Comparison of ENCODE assay signal across 13 mouse cellular contexts in the genomic region with DNA sequence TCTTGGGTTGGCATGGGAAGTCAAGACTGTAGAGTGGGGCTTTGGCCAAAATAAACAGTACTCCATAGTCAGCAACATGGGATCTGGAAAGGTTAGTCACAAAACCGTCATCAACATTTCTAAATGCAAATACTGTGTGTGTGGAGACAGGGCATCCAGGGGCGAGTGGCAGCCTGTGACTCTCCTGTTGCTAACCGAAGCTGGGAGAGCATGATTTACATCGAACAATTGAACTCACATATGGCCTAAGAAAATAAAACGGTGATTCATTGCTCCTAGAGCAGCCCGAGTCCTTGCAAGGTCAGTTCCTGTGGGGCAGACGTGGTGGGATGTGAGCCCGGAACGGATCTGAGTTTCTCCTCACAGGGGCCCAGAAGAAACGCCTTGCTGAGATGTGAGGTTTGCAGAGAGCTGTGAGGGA.
DNase-seq lines count a peak whose midpoint lies in the region; ATAC-seq and TF ChIP-seq lines count a peak whose summit lies in the region.
"Had no signal": no experiment of that assay in that cellular context is flagged by ENCODE, and none has a peak within 500 bp of the region (broad histone marks: within the 10 kb centered on the region; RNA-seq: fewer than 3 reads in every experiment).

No protein-coding gene starts in this region.

- no peak for TF ChIP-seq CTCF in hindbrain, postnatal 0 days (IDR thresholded peaks at IDR 0.05; ENCODE audit: low read depth)

- no peak overlapping the region for H3K4me3 ChIP-seq in hindbrain, embryonic 11.5 days (ENCODE audit: low read depth, low read length)
- no peak overlapping the region for H3K4me3 ChIP-seq in hindbrain, postnatal 0 days (ENCODE audit: low read length)
- no peak overlapping the region for H3K4me3 ChIP-seq in embryonic facial prominence, embryonic 12.5 days
- no peak overlapping the region for H3K4me3 ChIP-seq in kidney, embryonic 14.5 days (ENCODE audit: low read length)
- no peak overlapping the region for H3K4me3 ChIP-seq in neural tube, embryonic 15.5 days (replicated peaks)
- H3K4me3 ChIP-seq: heart, adult 2 months; liver, embryonic 13.5 days had no signal

- H3K4me1 ChIP-seq in hindbrain, embryonic 11.5 days (replicated peaks; ENCODE audit: control insufficient read depth, insufficient read depth, low read length), result no peaks in the 10 kb centered on the region
- H3K4me1 ChIP-seq in hindbrain, postnatal 0 days (ENCODE audit: insufficient read depth, low read length), result no peaks in the 10 kb centered on the region
- H3K4me1 ChIP-seq in embryonic facial prominence, embryonic 12.5 days, result peaks cover 49% of the 10 kb centered on the region
- peaks cover 18% of the 10 kb centered on the region for H3K4me1 ChIP-seq in kidney, embryonic 14.5 days (ENCODE audit: control insufficient read depth, insufficient read depth, low read length)
- peaks cover 14% of the 10 kb centered on the region for H3K4me1 ChIP-seq in neural tube, embryonic 15.5 days
- H3K4me1 ChIP-seq: liver, embryonic 13.5 days had no signal

- H3K9me3 ChIP-seq in hindbrain, embryonic 11.5 days (ENCODE audit: control insufficient read depth, low read length), result no peaks in the 10 kb centered on the region
- H3K9me3 ChIP-seq in hindbrain, postnatal 0 days (ENCODE audit: low read length), result no peaks in the 10 kb centered on the region
- no peaks in the 10 kb centered on the region for H3K9me3 ChIP-seq in embryonic facial prominence, embryonic 12.5 days
- H3K9me3 ChIP-seq in kidney, embryonic 14.5 days (ENCODE audit: control insufficient read depth, low read length), result no peaks in the 10 kb centered on the region
- no peaks in the 10 kb centered on the region for H3K9me3 ChIP-seq in neural tube, embryonic 15.5 days (replicated peaks)
- H3K9me3 ChIP-seq: liver, embryonic 13.5 days had no signal

- ATAC-seq in hindbrain, embryonic 11.5 days (ENCODE audit: low FRiP score), result no peak
- ATAC-seq in hindbrain, postnatal 0 days, result no peak
- ATAC-seq in embryonic facial prominence, embryonic 12.5 days (ENCODE audit: insufficient number of reproducible peaks, insufficient read depth, low FRiP score, low TSS enrichment), result no peak
- ATAC-seq in kidney, embryonic 14.5 days (ENCODE audit: low FRiP score, low TSS enrichment), result peak; percentile 91
- no peak for ATAC-seq in neural tube, embryonic 15.5 days (ENCODE audit: low FRiP score)
- ATAC-seq in megakaryocyte progenitor cell, adult 5-6 weeks (replicated peaks; ENCODE audit: poor library complexity), result no peak
- ATAC-seq: Patski had no signal

- H3K4me2 ChIP-seq in hindbrain, embryonic 11.5 days (replicated peaks; ENCODE audit: low read depth, low read length), result no peak overlapping the region
- no peak overlapping the region for H3K4me2 ChIP-seq in hindbrain, postnatal 0 days (ENCODE audit: low read depth, low read length)
- H3K4me2 ChIP-seq in embryonic facial prominence, embryonic 12.5 days (replicated peaks), result no peak overlapping the region
- no peak overlapping the region for H3K4me2 ChIP-seq in kidney, embryonic 14.5 days (replicated peaks; ENCODE audit: low read depth, low read length)
- no peak overlapping the region for H3K4me2 ChIP-seq in neural tube, embryonic 15.5 days
- H3K4me2 ChIP-seq: liver, embryonic 13.5 days had no signal

- no peaks in the 10 kb centered on the region for H3K36me3 ChIP-seq in hindbrain, embryonic 11.5 days (ENCODE audit: control insufficient read depth, insufficient read depth, low read length)
- H3K36me3 ChIP-seq in hindbrain, postnatal 0 days (ENCODE audit: insufficient read depth, low read length), result no peaks in the 10 kb centered on the region
- no peaks in the 10 kb centered on the region for H3K36me3 ChIP-seq in embryonic facial prominence, embryonic 12.5 days
- H3K36me3 ChIP-seq in kidney, embryonic 14.5 days (ENCODE audit: control insufficient read depth, insufficient read depth, low read length), result no peaks in the 10 kb centered on the region
- H3K36me3 ChIP-seq in neural tube, embryonic 15.5 days, result no peaks in the 10 kb centered on the region
- H3K36me3 ChIP-seq: liver, embryonic 13.5 days had no signal

- no peak overlapping the region for H3K9ac ChIP-seq in hindbrain, embryonic 11.5 days (ENCODE audit: low read depth, low read length)
- H3K9ac ChIP-seq in hindbrain, postnatal 0 days (replicated peaks; ENCODE audit: low read length), result no peak overlapping the region
- H3K9ac ChIP-seq in embryonic facial prominence, embryonic 12.5 days, result no peak overlapping the region
- no peak overlapping the region for H3K9ac ChIP-seq in kidney, embryonic 14.5 days (ENCODE audit: low read depth, low read length)
- H3K9ac ChIP-seq in neural tube, embryonic 15.5 days (replicated peaks), result no peak overlapping the region
- H3K9ac ChIP-seq: liver, embryonic 13.5 days had no signal

- WGBS in hindbrain, embryonic 11.5 days, result 59% methylated on average over 10 of the region's 10 CpGs
- 70% methylated on average over 10 of the region's 10 CpGs for WGBS in hindbrain, postnatal 0 days
- WGBS in embryonic facial prominence, embryonic 12.5 days, result 47% methylated on average over 10 of the region's 10 CpGs
- 11% methylated on average over 10 of the region's 10 CpGs for WGBS in kidney, embryonic 14.5 days
- WGBS in neural tube, embryonic 15.5 days, result 31% methylated on average over 10 of the region's 10 CpGs

- no peak for DNase-seq in hindbrain, embryonic 11.5 days (ENCODE audit: low spot score)
- no peak for DNase-seq in hindbrain, postnatal 0 days (ENCODE audit: low spot score)
- no peak for DNase-seq in right cerebral cortex, postnatal 25 days
- DNase-seq in thymus, adult 18-20 months, result no peak
- DNase-seq: cerebellum, adult 18-20 months; liver, embryonic 13.5 days; thymus, postnatal 36 days had no signal

- peak overlapping the region; percentile 36; the same call in 1 of the 2 replicates for H3K27ac ChIP-seq in hindbrain, embryonic 11.5 days (ENCODE audit: low read depth, low read length)
- no peak overlapping the region for H3K27ac ChIP-seq in hindbrain, postnatal 0 days
- H3K27ac ChIP-seq in embryonic facial prominence, embryonic 12.5 days, result peak overlapping the region; percentile 92
- peak overlapping the region; percentile 79; the same call in 1 of the 2 replicates for H3K27ac ChIP-seq in kidney, embryonic 14.5 days (ENCODE audit: low read depth, low read length)
- peak overlapping the region; percentile 34; the same call in 1 of the 2 replicates for H3K27ac ChIP-seq in neural tube, embryonic 15.5 days (replicated peaks)
- H3K27ac ChIP-seq: heart, adult 2 months; liver, embryonic 13.5 days had no signal

- H3K27me3 ChIP-seq in hindbrain, embryonic 11.5 days (ENCODE audit: control insufficient read depth, insufficient read depth, low read length), result no peaks in the 10 kb centered on the region
- H3K27me3 ChIP-seq in hindbrain, postnatal 0 days (ENCODE audit: insufficient read depth, low read length), result no peaks in the 10 kb centered on the region
- H3K27me3 ChIP-seq in embryonic facial prominence, embryonic 12.5 days, result no peaks in the 10 kb centered on the region
- H3K27me3 ChIP-seq in kidney, embryonic 14.5 days (ENCODE audit: control insufficient read depth, insufficient read depth, low read length), result no peaks in the 10 kb centered on the region
- H3K27me3 ChIP-seq in neural tube, embryonic 15.5 days (replicated peaks), result no peaks in the 10 kb centered on the region
- H3K27me3 ChIP-seq: liver, embryonic 13.5 days; Patski had no signal
